8 mouse cellular contexts compared by ENCODE assay signal in genomic region chr10:30618091-30618917, GRCm38 (mm10). TPM values are rescaled to one million over a fixed set of nuclear protein-coding genes. Genes with fewer than 3 reads are reported as not detected.
DNase-seq lines count a peak whose midpoint lies in the region; ATAC-seq and TF ChIP-seq lines count a peak whose summit lies in the region.

No protein-coding gene starts in this region.

- 2% methylated on average over 49 of the region's 49 CpGs for WGBS in hindbrain, embryonic 13.5 days

- H3K36me3 ChIP-seq in hindbrain, embryonic 13.5 days: no peaks in the 10 kb centered on the region; the same call in 1 of the 2 replicates

- peak overlapping the region; percentile 70 for H3K4me2 ChIP-seq in hindbrain, embryonic 13.5 days

- peak overlapping the region; percentile 77 for H3K9ac ChIP-seq in hindbrain, embryonic 13.5 days

- DNase-seq in Patski (ENCODE audit: low read depth, low spot score): peak; percentile 91
- DNase-seq in cerebellum, postnatal 14 days: peak; percentile 98 to 99
- peak; percentile 98 to 99 for DNase-seq in frontal cortex, postnatal 14 days (ENCODE audit: low spot score in 2 of 2)
- peak; percentile 98 for DNase-seq in layer of hippocampus, postnatal 25 days (ENCODE audit: extremely low spot score in 1 of 2, low spot score in 1 of 2)
- peak; percentile 99 for DNase-seq in lung, postnatal 25 days (ENCODE audit: low spot score)
- DNase-seq in retina, embryonic 14.5 days (ENCODE audit: low spot score): peak; percentile 98
- peak; percentile 98 for DNase-seq in thymus, postnatal 4 days

- in situ Hi-C loops in Patski (cut with MboI; ENCODE audit: low pct_unique_long_range_greater_than_20kb): loop anchor here (5.0 to 25.0 kb wide), 3 partner anchors 99 to 1256 kb away; partner anchors contain the start of genes Ncoa7 and Rnf146

- H3K27me3 ChIP-seq in Patski: no peaks in the 10 kb centered on the region
- 0 out of 2 replicates have a peak, but pooled peaks cover 10% of the 10 kb centered on the region for H3K27me3 ChIP-seq in hindbrain, embryonic 13.5 days

- TF ChIP-seq CTCF in Patski (IDR thresholded peaks at IDR 0.05): peak; percentile 34

- peak overlapping the region; percentile 94 for H3K27ac ChIP-seq in hindbrain, embryonic 13.5 days

- ATAC-seq in Patski: peak; percentile 99
- ATAC-seq in hindbrain, embryonic 13.5 days (ENCODE audit: low FRiP score): peak; percentile 100

- POLR2A ChIA-PET in Patski (lab: Charles Lee): no interaction called here

- H3K9me3 ChIP-seq in hindbrain, embryonic 13.5 days: no peaks in the 10 kb centered on the region

- CTCF ChIA-PET in Patski (lab: Charles Lee): interaction anchor here (1.7 kb wide), 1 partner anchor 23 kb away, joined by 3 read pairs; no protein-coding TSS in a partner anchor

- peaks cover 6% of the 10 kb centered on the region for H3K4me1 ChIP-seq in hindbrain, embryonic 13.5 days (replicated peaks)

- H3K4me3 ChIP-seq in hindbrain, embryonic 13.5 days: peak overlapping the region; percentile 61

RNA-seq across cellular contexts. Expression of gene Hint3, which starts 11.1 kb away (rescaled TPM):
- 19.0 TPM for polyA plus RNA-seq in Patski (2021)
- 19.1 and 21.5 TPM in 2 replicates for polyA plus RNA-seq in hindbrain, embryonic 13.5 days (2015; fragmentation: Nextera tagmentation; extraction: Ambion mirVana)
- 10 to 100 TPM; 36.2 to 37.1 TPM for total RNA-seq in layer of hippocampus, postnatal 25 days (2021)

RNA-seq across cellular contexts. Expression of gene Trmt11, which starts 17.8 kb away (rescaled TPM):
- 11.6 TPM for polyA plus RNA-seq in Patski (2021)
- polyA plus RNA-seq in hindbrain, embryonic 13.5 days (2015; fragmentation: Nextera tagmentation; extraction: Ambion mirVana): 23.9 and 26.6 TPM in 2 replicates
- 1 to 10 TPM; 6.6 to 9.7 TPM for total RNA-seq in layer of hippocampus, postnatal 25 days (2021)

Comparison
In these comparisons a context has a peak if more than half of its experiments do, and no peak if none do; other contexts are left out.
1. Peak in every context shown above with its lines: DNase-seq, ATAC-seq, H3K4me3 ChIP-seq and H3K27ac ChIP-seq.